Mouse (Mus musculus) cortical plate, adult 2 months (tissue): ENCODE measurements around the gene Eno3. TPM values are rescaled to one million over a fixed set of nuclear protein-coding genes. Genes with fewer than 3 reads are reported as not detected.

Experiments
- H3K27ac ChIP-seq: fragments of 200-500 bp; 2 replicates; pipeline ENCODE4 v1.5.1; 2012; ENCODE audit warnings: low read length, control low read depth, inconsistent platforms; ENCODE audit not compliant: insufficient read depth
- H3K4me1 ChIP-seq: fragments of 200-500 bp; 2 replicates; pipeline ENCODE4 v1.6.1; 2011; ENCODE audit warnings: low read length; ENCODE audit not compliant: control insufficient read depth, insufficient read depth
- H3K4me3 ChIP-seq: fragments of 200-500 bp; 2 replicates; pipeline ENCODE4 v1.5.1; 2011; ENCODE audit warnings: mild to moderate bottlenecking, low read length, control low read depth; ENCODE audit not compliant: insufficient read depth
- CTCF ChIP-seq: fragments of 200-500 bp; IDR thresholded peaks from 2 replicates; pipeline ENCODE4 v1.5.1; 2011; ENCODE audit warnings: mild to moderate bottlenecking, control low read depth, low read length; ENCODE audit not compliant: insufficient read depth; ENCODE audit errors: extremely low read depth
- POLR2A ChIP-seq: fragments of 200-500 bp; IDR thresholded peaks from 2 replicates; pipeline ENCODE4 v1.6.1; 2011; ENCODE audit warnings: mild to moderate bottlenecking, low read length, control low read depth; ENCODE audit not compliant: insufficient read depth; ENCODE audit errors: extremely low read depth
- polyA plus RNA-seq: library from polyadenylated mRNA; depleted of rRNA; stranded (reverse); fragments of >200 nt; gene quantifications from 2 replicates; pipeline ENCODE4 v1.2.3, GENCODE M21; 2012

Eno3 gene
- polyA plus RNA-seq, 1 experiment, result 26.6 TPM

DNA sequence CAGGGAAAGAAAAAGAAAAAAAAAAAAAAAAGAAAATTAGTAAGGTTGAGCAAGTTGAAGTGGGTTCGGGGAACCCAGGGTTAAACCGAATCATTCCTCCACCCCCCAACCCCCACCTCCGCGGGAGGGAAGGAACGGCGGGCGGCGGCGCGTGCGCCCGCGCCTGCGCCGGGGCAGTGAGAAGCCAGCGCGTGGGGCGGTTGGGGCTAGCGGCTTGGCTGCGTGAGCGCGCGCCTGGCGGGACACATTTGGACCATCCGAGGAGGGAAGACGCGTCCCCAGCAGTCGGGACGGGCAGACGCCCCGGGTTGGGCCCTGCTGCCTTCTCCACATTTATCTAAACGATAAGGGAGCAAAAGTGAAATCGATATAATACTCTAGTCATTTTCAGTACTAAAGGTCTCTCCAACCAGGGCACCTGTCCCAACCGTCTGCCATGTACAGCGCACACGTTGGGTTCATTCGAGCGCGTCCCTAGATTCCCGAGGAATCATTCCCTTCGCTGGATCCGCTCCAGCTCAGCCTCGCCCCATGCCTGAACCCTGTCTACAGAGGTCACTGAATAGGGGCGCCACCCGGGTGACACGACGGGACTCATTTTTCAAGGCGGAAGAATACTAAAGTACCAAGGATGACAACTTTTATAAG is 2.0 kb upstream of the Eno3 start:
- 0 out of 2 replicates have a peak overlapping the region, but pooled peaks have one; percentile 53 for H3K27ac ChIP-seq
- H3K4me1 ChIP-seq, result 0 out of 2 replicates have a peak, but pooled peaks cover 1% of the 10 kb centered on the region
- TF ChIP-seq POLR2A (0 out of 2 replicates have a peak, but pooled peaks have one; percentile 30), CTCF (no peak)
- H3K4me3 ChIP-seq, result peak overlapping the region; percentile 100

- H3K4me1 ChIP-seq, result 0 out of 2 replicates have a peak, but pooled peaks cover 1% of the 10 kb centered on the region
- no peak overlapping the region for H3K27ac ChIP-seq
- TF ChIP-seq CTCF (no peak), POLR2A (no peak)
- peak overlapping the region; percentile 100 for H3K4me3 ChIP-seq
These were observed 1.2 kb upstream of the Eno3 start for GRCm38 (mm10) chr11:70655571-70656455.

DNA sequence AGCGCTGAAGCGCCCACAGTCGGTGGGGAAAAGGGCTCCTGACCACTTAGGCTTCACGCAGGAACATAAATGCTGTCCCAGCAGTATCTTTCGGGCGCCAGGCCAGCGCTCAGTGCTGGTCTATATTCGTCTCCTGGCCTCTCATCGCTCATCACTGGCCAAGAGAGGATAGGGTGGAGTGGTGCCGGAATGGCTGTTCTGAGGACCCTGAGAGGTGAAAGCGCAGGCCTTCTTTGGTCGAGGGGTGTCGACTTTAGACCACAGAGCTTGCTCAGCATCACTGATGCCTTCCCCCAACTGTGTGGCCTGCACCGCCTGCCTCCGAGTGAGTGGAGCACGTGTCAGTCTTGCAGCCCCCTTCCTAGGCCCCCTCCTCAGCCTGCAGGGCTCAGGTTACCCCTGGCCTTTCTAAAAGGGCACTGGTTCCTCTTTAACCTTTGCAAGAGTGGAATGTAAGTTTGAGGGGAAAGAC is 510 bp upstream of the Eno3 start:
- 0 out of 2 replicates have a peak, but pooled peaks cover 1% of the 10 kb centered on the region for H3K4me1 ChIP-seq
- H3K27ac ChIP-seq, result no peak overlapping the region
- TF ChIP-seq POLR2A (no peak), CTCF (no peak)
- peak overlapping the region; percentile 100; the same call in 1 of the 2 replicates for H3K4me3 ChIP-seq

DNA sequence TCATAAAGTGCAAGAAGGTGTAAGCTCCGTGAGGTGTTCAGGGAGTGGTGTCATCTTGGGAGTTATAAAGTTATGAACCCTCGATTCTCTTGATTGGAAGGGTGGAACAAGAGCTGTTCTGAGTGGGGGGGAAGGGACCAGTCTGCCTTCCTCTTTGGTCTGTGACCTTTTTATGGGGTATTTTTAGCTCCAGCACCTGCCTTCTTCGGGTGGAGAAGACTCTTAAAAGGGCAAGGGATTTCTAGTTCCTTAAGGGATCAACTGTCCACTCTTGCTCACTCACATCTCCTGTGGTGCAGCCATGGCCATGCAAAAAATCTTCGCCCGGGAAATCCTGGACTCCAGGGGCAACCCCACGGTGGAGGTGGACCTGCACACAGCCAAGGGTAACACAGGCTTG is 571 bp downstream of the Eno3 start:
- H3K27ac ChIP-seq, result no peak overlapping the region
- TF ChIP-seq POLR2A (no peak), CTCF (no peak)
- 0 out of 2 replicates have a peak, but pooled peaks cover under 1% of the 10 kb centered on the region for H3K4me1 ChIP-seq
- no peak overlapping the region for H3K4me3 ChIP-seq

DNA sequence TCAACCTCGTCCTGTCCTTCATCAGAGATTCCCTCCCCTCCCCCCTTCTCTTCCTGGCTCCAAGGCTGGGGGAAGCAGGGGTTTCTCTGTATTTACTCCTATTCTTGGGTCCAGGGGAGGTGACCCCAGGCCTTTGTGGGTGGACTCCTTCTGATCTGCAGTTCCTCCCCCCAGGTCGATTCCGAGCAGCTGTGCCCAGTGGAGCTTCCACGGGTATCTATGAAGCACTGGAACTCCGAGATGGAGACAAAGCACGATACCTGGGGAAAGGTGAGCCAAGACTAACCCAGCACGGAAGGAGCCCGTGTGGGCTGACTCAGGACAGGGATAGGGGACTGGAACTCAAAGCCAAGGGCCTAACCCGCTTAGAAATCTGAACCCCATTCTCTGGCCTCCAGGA is 989 bp downstream of the Eno3 start:
- Histone ChIP-seq H3K4me3 (no peak overlapping the region), H3K4me1 (no peaks in the 10 kb centered on the region), H3K27ac (no peak overlapping the region)
- TF ChIP-seq CTCF, result no peak
- no peak for TF ChIP-seq POLR2A

DNA sequence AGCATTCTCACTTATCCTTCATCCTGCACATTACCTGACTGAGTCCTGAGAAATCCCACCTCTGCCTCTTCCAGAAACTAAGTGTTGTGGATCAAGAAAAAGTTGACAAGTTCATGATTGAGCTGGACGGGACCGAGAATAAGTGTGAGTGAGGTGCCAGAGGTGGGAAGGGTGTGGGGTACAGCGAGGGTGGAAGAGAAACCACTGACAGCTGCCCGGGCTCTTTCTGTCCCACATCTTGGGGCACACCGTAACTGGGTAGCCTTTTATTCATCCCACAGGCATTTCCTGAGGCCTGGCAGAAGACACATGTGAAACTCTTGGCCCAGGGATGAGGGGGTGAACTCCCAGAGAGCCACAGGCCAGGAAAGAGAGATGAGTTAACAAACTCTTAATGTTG is 1.5 kb downstream of the Eno3 start:
- TF ChIP-seq POLR2A, result no peak
- TF ChIP-seq CTCF, result no peak
- Histone ChIP-seq H3K27ac (no peak overlapping the region), H3K4me3 (no peak overlapping the region), H3K4me1 (no peaks in the 10 kb centered on the region)

- no peaks in the 10 kb centered on the region for H3K4me1 ChIP-seq
- TF ChIP-seq CTCF (no peak), POLR2A (no peak)
- no peak overlapping the region for H3K27ac ChIP-seq
- no peak overlapping the region for H3K4me3 ChIP-seq
These were observed 1.9 kb downstream of the Eno3 start for GRCm38 (mm10) chr11:70658942-70659341.

DNA sequence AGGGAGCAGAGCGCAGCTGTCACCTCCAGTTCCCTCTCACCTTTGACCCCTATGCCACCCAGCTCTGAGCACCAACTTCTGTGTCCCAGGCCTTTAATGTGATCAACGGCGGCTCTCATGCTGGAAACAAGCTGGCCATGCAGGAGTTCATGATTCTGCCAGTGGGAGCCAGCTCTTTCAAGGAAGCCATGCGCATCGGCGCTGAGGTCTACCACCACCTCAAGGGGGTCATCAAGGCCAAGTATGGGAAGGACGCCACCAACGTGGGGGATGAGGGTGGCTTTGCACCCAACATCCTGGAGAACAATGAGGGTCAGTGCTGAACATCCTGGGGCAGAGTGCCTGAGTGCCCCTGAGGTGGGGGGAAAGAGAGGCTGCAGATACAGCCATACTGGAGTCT is 3.6 kb downstream of the Eno3 start:
- Histone ChIP-seq H3K27ac (no peak overlapping the region), H3K4me3 (no peak overlapping the region), H3K4me1 (no peaks in the 10 kb centered on the region)
- TF ChIP-seq POLR2A (no peak), CTCF (no peak)

DNA sequence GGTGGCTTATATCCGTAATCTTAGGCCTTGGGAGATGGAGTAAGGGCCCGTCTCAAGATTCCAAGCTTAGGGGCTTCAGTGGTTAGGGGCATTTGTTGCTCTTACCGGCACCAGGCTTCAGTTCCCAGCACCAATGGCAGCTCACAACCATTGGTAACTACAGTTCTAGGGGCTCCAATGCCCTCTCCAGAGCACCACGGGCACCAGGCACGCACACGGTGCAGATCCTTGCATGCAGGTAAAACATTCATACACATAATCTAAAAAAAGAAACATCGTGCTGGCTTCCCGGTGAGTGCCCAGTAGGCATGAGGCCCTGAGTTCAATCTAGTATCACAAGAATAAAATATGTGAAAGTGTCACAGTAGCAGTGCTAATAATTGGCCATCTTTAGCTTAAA is 6.1 kb downstream of the Eno3 start:
- Histone ChIP-seq H3K4me1 (no peaks in the 10 kb centered on the region), H3K4me3 (no peak overlapping the region), H3K27ac (no peak overlapping the region)
- TF ChIP-seq CTCF (no peak), POLR2A (no peak)

- TF ChIP-seq POLR2A (no peak), CTCF (no peak)
- Histone ChIP-seq H3K4me1 (no peaks in the 10 kb centered on the region), H3K27ac (no peak overlapping the region), H3K4me3 (no peak overlapping the region)
These were observed 7.0 kb downstream of the Eno3 start for GRCm38 (mm10) chr11:70663957-70664356.
